Mouse (Mus musculus): Measurements from ENCODE around the gene Mlc1.

Mlc1 gene

DNA sequence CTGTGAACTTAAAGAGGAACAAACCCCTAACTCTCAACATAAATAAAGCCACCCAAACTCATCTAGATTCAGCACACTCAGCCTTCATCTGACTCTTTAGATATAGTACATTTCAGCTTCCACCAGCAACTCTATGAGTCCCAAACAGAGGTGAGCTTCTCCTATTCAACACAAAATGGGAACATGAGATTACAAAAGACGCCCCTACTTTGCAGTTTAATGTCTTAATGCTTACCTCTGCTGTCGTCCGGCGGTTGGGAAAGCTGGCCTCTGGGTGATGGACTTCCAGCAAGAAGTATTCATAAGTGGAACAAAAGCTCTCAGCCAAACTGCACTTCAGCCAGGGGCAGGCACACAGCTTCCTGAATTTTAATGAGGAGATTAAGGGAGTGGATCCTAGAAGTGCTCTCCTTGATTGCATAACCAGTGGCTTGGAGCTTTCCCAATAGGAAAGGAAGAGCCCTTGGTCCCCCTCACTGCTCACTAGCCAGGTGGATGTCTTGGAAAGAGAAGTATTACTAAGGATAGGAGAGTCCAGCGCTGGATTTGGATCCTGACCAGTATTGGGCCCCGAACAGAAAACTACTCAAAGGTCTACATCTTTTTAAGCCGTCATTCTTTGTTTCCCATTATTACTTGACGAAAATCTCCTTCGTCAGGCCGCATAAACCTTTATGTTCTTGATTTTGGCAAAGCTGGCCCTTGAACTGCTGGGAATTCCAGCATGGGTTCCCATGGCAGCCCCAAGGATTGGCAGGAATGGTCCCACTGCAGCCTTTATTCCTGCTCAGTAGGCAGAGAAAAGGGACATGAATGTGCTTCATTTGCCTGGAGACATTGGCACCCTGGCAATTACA is at the start of gene Mlc1:
TSS of gene Mlc1 (minus strand) at position 727 of the 857 bp plus-strand sequence.
- no peak for DNase-seq

GRCm38 (mm10) chr15:89020492-89020891 is 41.7 kb upstream of the Mlc1 start:
- no peak for DNase-seq

DNA sequence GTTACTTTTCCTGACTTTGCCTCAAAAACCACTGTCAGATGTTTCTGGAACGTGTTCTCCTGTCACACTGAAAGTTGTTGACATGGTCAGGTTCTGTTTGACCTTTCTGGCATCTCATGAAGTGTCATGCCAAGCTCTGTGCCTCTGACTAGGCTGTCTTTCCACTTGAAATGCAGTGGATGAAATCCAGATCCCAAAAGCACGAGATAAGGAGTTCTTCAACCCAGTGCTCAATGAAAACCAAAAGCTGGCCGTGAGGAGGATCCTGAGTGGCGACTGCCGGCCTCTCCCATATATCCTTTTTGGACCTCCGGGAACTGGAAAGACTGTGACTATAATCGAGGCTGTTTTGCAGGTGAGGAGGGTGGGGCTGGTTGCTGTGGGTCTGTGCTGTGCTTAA is 41.3 kb upstream of the Mlc1 start:
- DNase-seq, result no peak

- DNase-seq, result no peak
Observed at GRCm38 (mm10) chr15:89016722-89017121, 37.9 kb upstream of the Mlc1 start.

DNA sequence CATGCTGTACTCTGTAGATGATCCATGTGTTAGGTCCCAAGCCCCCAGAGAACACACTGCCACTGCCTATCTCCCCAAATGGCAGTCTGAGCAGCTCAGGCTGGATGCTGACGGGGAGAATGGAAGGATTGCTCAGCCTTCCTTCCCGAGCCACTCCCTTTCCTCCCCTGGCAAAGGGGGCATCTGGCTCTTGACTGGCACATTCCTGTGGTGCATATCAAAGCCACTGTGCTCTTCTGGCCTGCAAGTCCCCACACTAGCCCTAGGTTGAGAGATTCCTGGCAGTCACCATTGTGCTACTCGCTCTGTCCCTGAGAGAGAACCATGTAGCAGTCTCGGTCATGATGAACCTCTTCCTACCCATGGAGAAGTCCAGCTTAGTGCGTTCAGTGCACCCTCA is 29.0 kb upstream of the Mlc1 start:
- no peak for DNase-seq

DNA sequence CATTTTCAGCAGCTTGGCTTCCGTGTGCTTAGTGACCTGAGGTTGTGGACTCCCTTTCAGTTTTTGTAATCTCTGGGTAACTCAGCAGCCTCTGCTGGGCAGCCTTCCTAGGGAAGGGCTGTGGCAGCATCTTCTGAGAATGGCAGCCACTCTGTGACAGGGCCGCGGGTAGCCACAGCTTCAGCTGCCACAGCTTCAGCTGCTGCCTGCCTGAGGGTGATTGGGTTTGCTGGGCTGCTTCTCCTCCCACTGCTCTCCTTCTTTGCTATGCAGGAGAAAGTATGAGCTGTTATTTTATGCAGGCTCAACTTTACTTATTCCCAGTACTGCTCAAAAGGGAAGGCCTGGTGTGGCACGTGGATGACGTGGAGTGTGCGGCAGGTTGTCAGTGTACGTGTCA is 28.2 kb upstream of the Mlc1 start:
- DNase-seq, result no peak

- no peak for DNase-seq
Observed at GRCm38 (mm10) chr15:89001245-89001644, 22.4 kb upstream of the Mlc1 start.

DNA sequence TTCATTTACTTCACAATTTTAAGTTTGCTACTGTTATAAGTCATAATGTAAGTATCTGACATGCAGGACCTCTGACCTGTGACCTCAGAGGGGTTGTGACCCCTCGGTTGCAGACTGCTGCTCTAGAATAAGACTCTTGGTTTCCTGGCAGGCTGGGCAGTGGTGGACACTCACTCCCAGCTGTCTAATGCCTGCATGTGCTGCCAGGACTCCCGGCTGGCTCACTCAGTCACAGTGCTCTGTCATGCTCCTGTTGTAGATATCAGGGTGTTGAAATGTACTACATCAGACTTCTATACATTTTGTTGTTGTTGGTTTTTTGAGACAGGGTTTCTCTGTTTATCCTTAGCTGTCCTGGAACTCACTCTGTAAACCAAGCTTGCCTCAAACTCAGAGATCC is 21.6 kb upstream of the Mlc1 start:
- no peak for DNase-seq

DNA sequence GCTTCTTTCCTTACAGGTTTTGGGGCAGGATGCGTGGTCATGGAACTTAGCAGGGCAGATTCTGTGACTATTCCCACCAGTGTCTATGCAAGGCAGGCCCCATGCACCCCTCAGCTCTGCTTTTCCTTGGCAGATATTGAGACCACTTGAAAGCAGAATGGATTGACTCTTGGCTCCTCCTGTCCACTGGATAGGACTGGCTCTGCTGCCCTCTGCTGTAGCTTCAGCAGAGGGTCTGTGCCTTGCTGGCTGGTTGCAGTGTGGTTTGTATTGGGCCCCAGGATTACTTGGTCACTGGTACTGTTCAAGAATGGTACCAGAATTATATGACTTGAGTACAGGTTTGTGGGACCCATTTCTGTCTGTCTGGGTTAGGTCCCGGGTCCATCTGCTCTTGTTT is 20.3 kb upstream of the Mlc1 start:
- peak in 1 of 2 experiments; percentile 6 for DNase-seq

GRCm38 (mm10) chr15:88998636-88999035 is 19.8 kb upstream of the Mlc1 start:
- no peak for DNase-seq

GRCm38 (mm10) chr15:88989236-88989635 is 10.4 kb upstream of the Mlc1 start:
- DNase-seq, result peak in 1 of 2 experiments; percentile 13

DNA sequence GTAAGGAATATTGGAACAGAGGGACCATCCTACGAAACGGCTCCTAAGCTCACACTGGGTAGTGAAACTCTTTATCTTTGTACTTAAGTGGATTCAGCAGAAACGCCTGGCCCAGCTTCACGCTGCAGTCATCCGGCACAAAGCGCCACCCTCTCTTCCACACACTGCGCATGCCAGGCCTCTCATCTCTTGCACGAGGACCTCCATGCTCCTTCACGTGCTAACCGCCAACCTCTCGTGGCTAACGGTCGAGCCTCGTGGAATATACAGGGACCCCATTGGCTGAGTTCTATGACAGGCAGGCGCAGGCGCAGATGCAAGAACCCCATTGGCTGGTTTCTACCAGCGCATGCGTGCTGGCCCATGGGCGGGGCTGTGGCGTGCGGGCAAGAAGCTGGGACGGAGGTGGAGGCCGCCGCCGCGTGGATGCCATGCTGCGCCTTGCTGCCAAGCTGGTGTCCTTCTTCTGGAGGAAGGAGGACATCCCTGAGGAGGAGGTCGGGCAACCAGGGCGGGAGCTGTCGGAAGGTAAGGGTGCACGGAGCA is 3.8 kb upstream of the Mlc1 start, which contains the start of gene Mov10l1:
TSS of gene Mov10l1 (plus strand) at position 376 of the 546 bp plus-strand sequence.
- no peak for DNase-seq

- no peak for DNase-seq
Observed at GRCm38 (mm10) chr15:88979138-88979446, 285 bp upstream of the Mlc1 start.

GRCm38 (mm10) chr15:88972300-88972699 is 6.5 kb downstream of the Mlc1 start:
- DNase-seq, result no peak

GRCm38 (mm10) chr15:88964070-88964578 is 14.7 kb downstream of the Mlc1 start:
- DNase-seq, result no peak

- no peak for DNase-seq
Observed at GRCm38 (mm10) chr15:88957522-88957921, 21.3 kb downstream of the Mlc1 start.

DNA sequence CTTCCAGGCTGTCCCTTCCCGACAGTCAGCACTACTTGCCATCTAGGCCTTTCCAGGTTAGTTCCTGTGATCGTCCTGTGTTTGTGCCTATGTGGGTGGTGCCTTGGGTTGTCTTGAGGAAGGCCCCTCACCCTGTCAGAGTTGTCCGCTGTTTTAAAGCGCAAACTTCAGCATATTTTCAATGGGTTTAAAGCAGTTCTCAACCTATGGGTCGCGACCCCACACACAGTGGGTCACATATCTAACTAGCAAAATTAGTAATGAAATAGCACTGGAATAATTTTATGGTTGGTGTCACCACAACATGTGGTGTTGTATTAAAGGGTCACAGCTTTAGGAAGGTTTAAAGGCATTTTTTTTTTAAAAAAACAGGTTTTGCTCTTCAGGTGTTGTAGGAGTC is 23.5 kb downstream of the Mlc1 start:
- DNase-seq, result no peak

DNA sequence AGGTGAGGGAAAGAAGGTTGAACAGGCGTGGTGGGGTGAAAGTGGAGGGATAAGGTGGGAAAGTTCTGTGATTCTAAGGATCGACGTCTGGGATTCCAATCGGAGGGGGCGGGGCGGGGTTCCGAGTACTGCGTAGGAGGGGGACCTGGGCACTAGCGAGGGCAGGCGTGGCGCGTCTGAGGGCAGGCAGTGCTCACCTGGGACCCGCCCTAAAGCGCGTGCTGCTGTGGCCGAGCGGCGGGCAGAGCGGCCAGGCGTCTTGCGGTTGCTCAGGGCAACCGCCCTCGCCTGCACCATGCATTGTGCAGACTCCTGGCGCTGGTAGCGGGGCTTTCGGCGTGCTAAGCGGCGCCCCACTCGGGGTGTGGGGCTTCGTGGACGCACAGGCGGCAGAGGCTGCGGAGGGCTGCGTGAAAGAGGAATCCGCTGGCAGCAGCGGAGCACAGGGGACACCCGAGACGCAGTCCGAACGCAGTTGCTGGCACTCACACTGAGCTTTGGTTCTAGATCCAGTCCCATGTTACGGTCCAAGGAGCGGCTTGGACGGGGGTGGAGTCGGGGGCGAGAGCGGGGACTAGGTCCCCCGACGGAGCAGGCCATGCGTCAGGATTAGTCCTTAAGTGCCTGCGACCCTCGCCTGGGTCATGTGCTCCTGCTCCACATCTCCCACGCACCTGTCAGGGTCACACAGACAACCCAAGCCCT is 24.3 kb downstream of the Mlc1 start, which contains the start of gene Ttll8:
TSS of gene Ttll8 (minus strand) at position 51 of the 705 bp plus-strand sequence.
- peak; percentile 38 to 62 for DNase-seq

GRCm38 (mm10) chr15:88951246-88951645 is 27.6 kb downstream of the Mlc1 start:
- DNase-seq, result no peak

- DNase-seq, result peak; percentile 33 to 58
Observed at GRCm38 (mm10) chr15:88946851-88947250, 32.0 kb downstream of the Mlc1 start.

DNA sequence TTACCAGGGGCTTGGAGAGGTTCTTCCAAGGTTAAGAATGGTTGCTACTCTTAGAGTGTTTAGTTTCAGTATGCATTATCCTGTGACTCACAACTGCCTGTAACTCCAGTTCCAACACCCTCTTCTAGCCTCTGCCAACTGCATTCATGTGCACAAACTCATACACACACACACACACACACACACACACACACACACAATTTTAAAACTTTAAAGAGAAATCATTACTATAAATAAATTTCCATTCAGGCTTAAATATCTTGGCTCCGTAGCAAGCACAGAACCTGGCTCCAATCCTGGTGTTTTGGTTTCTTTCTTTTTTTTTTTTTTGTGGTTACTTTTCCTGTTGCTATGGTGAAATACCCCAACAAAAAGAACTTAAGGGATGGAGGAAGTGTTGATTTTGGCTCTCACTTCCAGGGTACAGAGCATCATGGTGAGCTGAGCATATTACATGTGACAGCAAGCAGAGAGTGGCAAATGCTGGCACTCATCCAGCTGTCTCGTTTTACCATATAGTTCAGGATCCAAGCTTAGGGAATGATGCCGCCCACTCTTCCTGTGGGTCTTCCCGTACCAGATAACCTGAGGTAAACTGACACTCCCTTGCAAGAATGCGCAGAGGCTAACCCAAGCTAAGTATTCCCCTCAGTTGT is 34.8 kb downstream of the Mlc1 start:
- DNase-seq, result no peak

GRCm38 (mm10) chr15:88942783-88943182 is 36.0 kb downstream of the Mlc1 start:
- DNase-seq, result no peak

GRCm38 (mm10) chr15:88937291-88937650 is 41.5 kb downstream of the Mlc1 start:
- no peak for DNase-seq
